Mouse (Mus musculus) limb, embryonic 13.5 days (tissue): ENCODE measurements at regions not wholly inside any gene's neighbourhood (a gene's known extent, or its start where the extent isn't known, plus 50 kb on each side); places are given as distances from the start of the nearest gene placed in this dataset.

Source experiments
- ATAC-seq: fragments of 200-750 bp; cut with Nextera tagmentation; 2 replicates; pipeline ENCODE4 v1.8.0; 2017; ENCODE audit warnings: low read depth, moderate number of reproducible peaks, moderate TSS enrichment; ENCODE audit not compliant: low FRiP score
- H3K27ac ChIP-seq: fragments of 300-500 bp; sonication (generic); 2 replicates; pipeline ENCODE4 v1.5.1; 2015; ENCODE audit warnings: inconsistent platforms, mild to moderate bottlenecking, moderate library complexity
- H3K27me3 ChIP-seq: fragments of 300-500 bp; sonication (generic); 2 replicates; pipeline ENCODE4 v1.6.1; 2015; ENCODE audit warnings: mild to moderate bottlenecking, inconsistent platforms
- H3K36me3 ChIP-seq: fragments of 300-500 bp; sonication (generic); 2 replicates; pipeline ENCODE4 v1.6.1; 2015; ENCODE audit warnings: inconsistent platforms, mild to moderate bottlenecking, moderate library complexity
- H3K4me1 ChIP-seq: fragments of 300-500 bp; sonication (generic); 2 replicates; pipeline ENCODE4 v1.6.1; 2015; ENCODE audit warnings: inconsistent platforms
- H3K4me2 ChIP-seq: fragments of 300-500 bp; sonication (generic); replicated peaks from 2 replicates; pipeline ENCODE4 v1.6.1; 2015; ENCODE audit warnings: inconsistent platforms, mild to moderate bottlenecking, moderate library complexity
- H3K4me3 ChIP-seq: fragments of 300-500 bp; sonication (generic); 2 replicates; pipeline ENCODE4 v1.5.1; 2015; ENCODE audit warnings: moderate library complexity, mild to moderate bottlenecking, inconsistent platforms
- H3K9ac ChIP-seq: fragments of 300-500 bp; sonication (generic); 2 replicates; pipeline ENCODE4 v1.6.1; 2015; ENCODE audit warnings: mild to moderate bottlenecking, inconsistent platforms
- H3K9me3 ChIP-seq: fragments of 300-500 bp; sonication (generic); 2 replicates; pipeline ENCODE4 v1.6.1; 2016; ENCODE audit warnings: inconsistent platforms
- WGBS: fragments of 180-500 bp; shearing (Covaris S2); methylation state at CpG from one replicate; pipeline ENCODE4 v1.1.7; 2015; 5-methylcytosine and 5-hydroxymethylcytosine counted together

GRCm38 (mm10) chr11:12837920-12838319, 373.2 kb upstream of the Cobl start:
- H3K4me3 ChIP-seq: no peak overlapping the region
- H3K27ac ChIP-seq: no peak overlapping the region
- no peaks in the 10 kb centered on the region for H3K36me3 ChIP-seq
- no peak overlapping the region for H3K4me2 ChIP-seq
- H3K9ac ChIP-seq: no peak overlapping the region
- H3K9me3 ChIP-seq: no peaks in the 10 kb centered on the region
- H3K4me1 ChIP-seq: no peaks in the 10 kb centered on the region
- no peak for ATAC-seq
- WGBS: 76% methylated on average over 2 of the region's 2 CpGs
- no peaks in the 10 kb centered on the region for H3K27me3 ChIP-seq

- no peak overlapping the region for H3K9ac ChIP-seq
- no peaks in the 10 kb centered on the region for H3K9me3 ChIP-seq
- no peak for ATAC-seq
- no peak overlapping the region for H3K27ac ChIP-seq
- 76% methylated on average over 2 of the region's 2 CpGs for WGBS
- no peak overlapping the region for H3K4me2 ChIP-seq
- no peaks in the 10 kb centered on the region for H3K4me1 ChIP-seq
- no peaks in the 10 kb centered on the region for H3K27me3 ChIP-seq
- H3K4me3 ChIP-seq: no peak overlapping the region
- H3K36me3 ChIP-seq: no peaks in the 10 kb centered on the region
These were observed 372.6 kb upstream of the Cobl start for GRCm38 (mm10) chr11:12837387-12837786.

GRCm38 (mm10) chr11:12836387-12836786, 371.6 kb upstream of the Cobl start:
- Histone ChIP-seq H3K36me3 (no peaks in the 10 kb centered on the region), H3K9ac (no peak overlapping the region), H3K4me3 (no peak overlapping the region), H3K4me1 (no peaks in the 10 kb centered on the region), H3K9me3 (no peaks in the 10 kb centered on the region), H3K27ac (no peak overlapping the region), H3K4me2 (no peak overlapping the region), H3K27me3 (no peaks in the 10 kb centered on the region)
- no peak for ATAC-seq

- no peak overlapping the region for H3K9ac ChIP-seq
- H3K36me3 ChIP-seq: no peaks in the 10 kb centered on the region
- no peaks in the 10 kb centered on the region for H3K4me1 ChIP-seq
- no peak overlapping the region for H3K4me2 ChIP-seq
- no peak overlapping the region for H3K4me3 ChIP-seq
- no peaks in the 10 kb centered on the region for H3K9me3 ChIP-seq
- no peak overlapping the region for H3K27ac ChIP-seq
- ATAC-seq: 0 out of 2 replicates have a peak, but pooled peaks have one; percentile 13
- H3K27me3 ChIP-seq: no peaks in the 10 kb centered on the region
These were observed 347.3 kb upstream of the Cobl start for GRCm38 (mm10) chr11:12812021-12812420.

- ATAC-seq: peak; percentile 73
- H3K4me3 ChIP-seq: no peak overlapping the region
- H3K27ac ChIP-seq: no peak overlapping the region
- no peak overlapping the region for H3K9ac ChIP-seq
- peak overlapping the region; percentile 37; the same call in 1 of the 2 replicates for H3K4me2 ChIP-seq
- 38% methylated on average over 11 of the region's 11 CpGs for WGBS
- H3K9me3 ChIP-seq: no peaks in the 10 kb centered on the region
- no peaks in the 10 kb centered on the region for H3K36me3 ChIP-seq
- H3K4me1 ChIP-seq: no peaks in the 10 kb centered on the region
- H3K27me3 ChIP-seq: no peaks in the 10 kb centered on the region
These were observed 346.5 kb upstream of the Cobl start for GRCm38 (mm10) chr11:12810949-12811881.
